Mouse (Mus musculus): ENCODE results near the gene Hmg20a.

- TF ChIP-seq CTCF (IDR thresholded peaks at IDR 0.05) (no peak), EP300 (IDR thresholded peaks at IDR 0.05) (no peak)
Observed at GRCm38 (mm10) chr9:56470291-56470690, 51.9 kb downstream of the Hmg20a start.

Measured in lung, postnatal 0 days (tissue).